Mouse (Mus musculus): ENCODE measurements around the gene 2410004P03Rik. TPM values are rescaled to one million over a fixed set of nuclear protein-coding genes. Genes with fewer than 3 reads are reported as not detected.

Gene 2410004P03Rik
- polyA plus RNA-seq (2014; fragmentation: Illumina TruSeq; extraction: RNeasy Lipid Tissue Mini Kit (QIAGEN cat#74804); ENCODE audit: insufficient read depth, low read depth, low replicate concordance), result 13.4 TPM

DNA sequence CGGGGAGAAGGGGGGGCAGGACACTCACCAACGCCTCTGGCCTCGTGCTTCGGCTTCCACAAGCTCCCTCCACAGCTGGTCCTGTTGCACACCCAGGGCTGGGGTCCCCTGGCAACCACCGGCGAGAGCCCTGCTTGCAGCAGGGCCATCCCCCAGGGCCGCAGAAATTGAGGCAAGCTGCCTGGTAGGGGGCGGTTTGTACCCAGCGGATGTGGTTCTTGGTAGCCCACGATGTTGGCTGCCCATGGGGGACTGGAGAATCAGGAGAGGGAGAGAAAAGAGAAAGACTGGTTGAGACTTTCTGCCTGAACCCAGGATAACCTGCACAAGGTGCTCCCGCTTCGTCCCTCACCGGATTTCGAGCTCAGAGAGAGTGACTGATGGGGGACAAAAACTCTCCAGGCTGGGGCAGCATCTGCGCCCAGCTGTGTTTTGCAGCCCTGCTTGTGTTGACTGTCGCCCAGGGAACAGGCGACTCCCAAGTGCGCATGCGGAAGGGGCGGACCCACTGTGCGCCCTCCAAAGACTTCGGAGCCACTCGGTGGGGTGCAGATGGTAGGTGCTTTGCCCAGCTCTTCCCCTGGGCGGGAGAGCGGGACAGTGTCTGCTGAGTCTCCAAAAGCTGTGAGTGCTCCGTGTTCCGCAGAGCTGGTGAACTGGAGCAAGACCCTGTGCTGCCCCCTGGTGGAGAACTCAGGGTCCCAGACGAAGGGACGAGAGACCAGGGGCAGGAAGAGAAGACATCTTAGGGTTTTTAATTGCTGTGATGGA is at the start of gene 2410004P03Rik:
Gene 2410004P03Rik, minus strand, starts transcription at position 628 of the 771 bp plus-strand sequence.

DNA sequence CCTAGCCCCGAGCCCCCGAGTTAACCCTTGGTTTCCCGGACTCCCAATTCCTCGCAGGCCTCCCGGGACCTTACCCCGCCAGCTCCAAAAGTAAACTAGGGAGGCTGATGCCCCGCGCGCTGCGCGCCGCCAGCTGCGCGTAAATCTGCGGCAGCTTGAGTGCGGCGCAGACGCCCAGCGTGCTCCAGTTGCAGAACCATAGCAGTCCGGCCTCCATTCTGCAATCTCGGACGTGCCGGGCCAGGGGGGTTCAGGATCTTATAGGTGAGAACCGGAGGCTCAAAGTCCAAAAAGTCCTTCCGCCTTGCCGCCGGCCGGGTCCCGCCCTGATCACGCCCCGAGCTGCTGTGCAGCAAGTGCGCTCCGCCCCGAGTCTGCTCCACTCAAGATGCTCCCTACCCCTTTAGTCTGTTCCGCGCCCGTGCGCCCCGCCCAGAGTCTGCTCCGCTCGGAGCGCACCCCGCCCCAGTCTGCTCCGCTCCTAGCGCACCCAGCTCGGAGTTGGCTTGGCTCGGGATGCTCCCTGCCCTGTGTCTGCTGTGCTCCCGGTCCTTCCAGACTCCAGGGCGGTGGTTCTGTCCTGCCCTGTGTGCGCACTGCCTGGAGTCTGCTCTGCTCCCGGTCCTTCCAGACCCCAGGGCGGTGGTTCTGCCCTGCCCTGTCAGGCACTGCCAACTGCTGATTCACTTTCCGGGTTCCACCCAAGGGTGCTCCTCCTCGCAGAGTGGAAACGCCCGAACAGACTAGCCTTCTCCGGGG is 11.6 kb downstream of the 2410004P03Rik start, which contains the start of gene Pqlc3:
Gene Pqlc3, minus strand, starts transcription at position 670 of the 759 bp plus-strand sequence.

Other genes with a start within 250 kb of the 2410004P03Rik start
- 0.07 TPM for gene Greb1, start 210.8 kb downstream of the 2410004P03Rik start, polyA plus RNA-seq (2014; fragmentation: Illumina TruSeq; extraction: RNeasy Lipid Tissue Mini Kit (QIAGEN cat#74804); ENCODE audit: insufficient read depth, low read depth, low replicate concordance)
- 15.7 TPM for gene E2f6, start 200.8 kb downstream of the 2410004P03Rik start, polyA plus RNA-seq (2014; fragmentation: Illumina TruSeq; extraction: RNeasy Lipid Tissue Mini Kit (QIAGEN cat#74804); ENCODE audit: insufficient read depth, low read depth, low replicate concordance)
- 19.1 TPM for gene Rock2, start 116.8 kb downstream of the 2410004P03Rik start, polyA plus RNA-seq (2014; fragmentation: Illumina TruSeq; extraction: RNeasy Lipid Tissue Mini Kit (QIAGEN cat#74804); ENCODE audit: insufficient read depth, low read depth, low replicate concordance)
- gene Pqlc3, start 11.3 kb downstream of the 2410004P03Rik start, polyA plus RNA-seq (2014; fragmentation: Illumina TruSeq; extraction: RNeasy Lipid Tissue Mini Kit (QIAGEN cat#74804); ENCODE audit: insufficient read depth, low read depth, low replicate concordance), result 23.3 TPM
- gene Kcnf1, start 165.2 kb upstream of the 2410004P03Rik start, polyA plus RNA-seq (2014; fragmentation: Illumina TruSeq; extraction: RNeasy Lipid Tissue Mini Kit (QIAGEN cat#74804); ENCODE audit: insufficient read depth, low read depth, low replicate concordance), result 0.22 TPM